Mouse (Mus musculus): ENCODE measurements around the gene Ryr2.
"Not testable (repeated sequence)": the region's sequence is repeated elsewhere in the genome, so short reads cannot be mapped to it uniquely, and the experiment has no call there.

Ryr2 gene

GRCm38 (mm10) chr13:11945740-11946139 is 161.0 kb downstream of the Ryr2 start:
- DNase-seq (ENCODE audit: low read depth, low spot score) = no peak

GRCm38 (mm10) chr13:11941724-11942123 is 165.0 kb downstream of the Ryr2 start:
- peak; percentile 21 for DNase-seq (ENCODE audit: low read depth, low spot score)

- DNase-seq (ENCODE audit: low read depth, low spot score) = not testable (repeated sequence)
Measured at GRCm38 (mm10) chr13:11934297-11935060, 172.3 kb downstream of the Ryr2 start.

- no peak for DNase-seq (ENCODE audit: low read depth, low spot score)
Measured at GRCm38 (mm10) chr13:11933334-11933733, 173.4 kb downstream of the Ryr2 start.

- DNase-seq (ENCODE audit: low read depth, low spot score) = no peak
Measured at GRCm38 (mm10) chr13:11928709-11929108, 178.0 kb downstream of the Ryr2 start.

GRCm38 (mm10) chr13:11927727-11928126 is 179.0 kb downstream of the Ryr2 start:
- DNase-seq (ENCODE audit: low read depth, low spot score) = no peak

GRCm38 (mm10) chr13:11926720-11927500 is 179.8 kb downstream of the Ryr2 start:
- DNase-seq (ENCODE audit: low read depth, low spot score) = no peak

- no peak for DNase-seq (ENCODE audit: low read depth, low spot score)
Measured at GRCm38 (mm10) chr13:11926215-11926614, 180.5 kb downstream of the Ryr2 start.

- DNase-seq (ENCODE audit: low read depth, low spot score) = no peak
Measured at GRCm38 (mm10) chr13:11924732-11925131, 182.0 kb downstream of the Ryr2 start.

- no peak for DNase-seq (ENCODE audit: low read depth, low spot score)
Measured at GRCm38 (mm10) chr13:11920495-11920894, 186.2 kb downstream of the Ryr2 start.

GRCm38 (mm10) chr13:11919448-11919847 is 187.3 kb downstream of the Ryr2 start:
- no peak for DNase-seq (ENCODE audit: low read depth, low spot score)

GRCm38 (mm10) chr13:11915619-11916018 is 191.1 kb downstream of the Ryr2 start:
- DNase-seq (ENCODE audit: low read depth, low spot score) = no peak

GRCm38 (mm10) chr13:11914682-11915081 is 192.1 kb downstream of the Ryr2 start:
- no peak for DNase-seq (ENCODE audit: low read depth, low spot score)

- DNase-seq (ENCODE audit: low read depth, low spot score) = no peak
Measured at GRCm38 (mm10) chr13:11912208-11912607, 194.5 kb downstream of the Ryr2 start.

GRCm38 (mm10) chr13:11908123-11908522 is 198.6 kb downstream of the Ryr2 start:
- DNase-seq (ENCODE audit: low read depth, low spot score) = no peak

GRCm38 (mm10) chr13:11905126-11905525 is 201.6 kb downstream of the Ryr2 start:
- no peak for DNase-seq (ENCODE audit: low read depth, low spot score)

- DNase-seq (ENCODE audit: low read depth, low spot score) = no peak
Measured at GRCm38 (mm10) chr13:11903272-11903671, 203.5 kb downstream of the Ryr2 start.

GRCm38 (mm10) chr13:11902856-11903255 is 203.9 kb downstream of the Ryr2 start:
- no peak for DNase-seq (ENCODE audit: low read depth, low spot score)

- DNase-seq (ENCODE audit: low read depth, low spot score) = no peak
Measured at GRCm38 (mm10) chr13:11900631-11901030, 206.1 kb downstream of the Ryr2 start.

- no peak for DNase-seq (ENCODE audit: low read depth, low spot score)
Measured at GRCm38 (mm10) chr13:11895631-11896030, 211.1 kb downstream of the Ryr2 start.

- DNase-seq (ENCODE audit: low read depth, low spot score) = no peak
Measured at GRCm38 (mm10) chr13:11891739-11892138, 215.0 kb downstream of the Ryr2 start.

- DNase-seq (ENCODE audit: low read depth, low spot score) = no peak
Measured at GRCm38 (mm10) chr13:11891115-11891514, 215.6 kb downstream of the Ryr2 start.

GRCm38 (mm10) chr13:11884175-11884574 is 222.6 kb downstream of the Ryr2 start:
- no peak for DNase-seq (ENCODE audit: low read depth, low spot score)

Data from A20 (cell line).